Mouse (Mus musculus) heart, adult 2 months (tissue): ENCODE data around the gene Rec8. TPM values are rescaled to one million over a fixed set of nuclear protein-coding genes. Genes with fewer than 3 reads are reported as not detected.

ENCODE experiments used
- DNase-seq, 2 experiments: peaks; one replicate each; pipeline ENCODE4 v3.0.0; 2021
- H3K27ac ChIP-seq: fragments of 200-600 bp; 2 replicates; pipeline ENCODE4 v1.8.1; 2022
- H3K27me3 ChIP-seq: fragments of 200-500 bp; 2 replicates; pipeline ENCODE4 v1.6.1; 2012; ENCODE audit warnings: mild to moderate bottlenecking, low read length, inconsistent platforms, mixed read lengths; ENCODE audit not compliant: control insufficient read depth, insufficient read depth
- H3K36me3 ChIP-seq: fragments of 200-500 bp; 2 replicates; pipeline ENCODE4 v1.6.1; 2012; ENCODE audit warnings: low read length, inconsistent platforms; ENCODE audit not compliant: control insufficient read depth, insufficient read depth
- H3K4me1 ChIP-seq: fragments of 200-500 bp; 2 replicates; pipeline ENCODE4 v1.6.1; 2011; ENCODE audit warnings: low read length; ENCODE audit not compliant: control insufficient read depth, insufficient read depth
- H3K4me3 ChIP-seq: fragments of 200-600 bp; 2 replicates; pipeline ENCODE4 v1.8.1; 2022
- H3K79me2 ChIP-seq: fragments of 200-500 bp; replicated peaks from 2 replicates; pipeline ENCODE4 v1.6.1; 2012; ENCODE audit warnings: mild to moderate bottlenecking, inconsistent platforms, low read length, moderate library complexity, mixed read lengths; ENCODE audit not compliant: control insufficient read depth, insufficient read depth
- H3K9ac ChIP-seq: fragments of 200-500 bp; 2 replicates; pipeline ENCODE4 v1.6.1; 2012; ENCODE audit warnings: low read depth, mild to moderate bottlenecking, control low read depth, inconsistent platforms, low read length, mixed read lengths
- CTCF ChIP-seq: fragments of 200-600 bp; IDR thresholded peaks from 2 replicates; pipeline ENCODE4 v1.8.1; 2022; ENCODE audit warnings: antibody characterized with exemption, mild to moderate bottlenecking, moderate library complexity
- EP300 ChIP-seq: fragments of 200-500 bp; IDR thresholded peaks from 2 replicates; pipeline ENCODE4 v1.6.1; 2011; ENCODE audit warnings: low read depth, low read length, control low read depth; ENCODE audit not compliant: insufficient read depth
- POLR2A ChIP-seq: fragments of 200-500 bp; IDR thresholded peaks from 2 replicates; pipeline ENCODE4 v1.6.1; 2011; ENCODE audit warnings: mild to moderate bottlenecking, low read depth, low read length, control low read depth; ENCODE audit not compliant: insufficient read depth
- WGBS: fragments of 180-500 bp; shearing (Covaris S2); methylation state at CpG from one replicate; pipeline ENCODE4 v1.1.7; 2018; 5-methylcytosine and 5-hydroxymethylcytosine counted together
- intact Hi-C: fragments of 180-260 bp; cut with DNase I; formaldehyde crosslinking; loops from one replicate; pipeline ENCODE4 v1.15.1; 2025
- polyA plus RNA-seq: library from polyadenylated mRNA; depleted of rRNA; stranded (reverse); fragments of >200 nt; gene quantifications from 2 replicates; pipeline ENCODE4 v1.2.3, GENCODE M21; 2012
- total RNA-seq, 2 experiments: library from RNA; stranded (reverse); gene quantifications; 2 replicates each; pipeline ENCODE4 v1.2.3; 2021

The Rec8 gene
- total and polyA plus RNA-seq, 3 experiments = 0.29 to 0.32 TPM; not detected in 1

GRCm38 (mm10) chr14:55640816-55641215 is 23.0 kb downstream of the Rec8 start:
- no peak for TF ChIP-seq POLR2A
- TF ChIP-seq EP300 = no peak
- TF ChIP-seq CTCF = no peak
- 0 out of 2 replicates have a peak, but pooled peaks cover 2% of the 10 kb centered on the region for H3K79me2 ChIP-seq
- H3K4me1 ChIP-seq = peaks cover 5% of the 10 kb centered on the region
- no peak overlapping the region for H3K27ac ChIP-seq
- no peaks in the 10 kb centered on the region for H3K27me3 ChIP-seq
- no peak overlapping the region for H3K9ac ChIP-seq
- no peak for DNase-seq
- 95% methylated on average over 14 of the region's 14 CpGs for WGBS
- no peak overlapping the region for H3K4me3 ChIP-seq
- intact Hi-C loops = loop anchor here (5.0 kb wide), 1 partner anchor 81 kb away; the partner anchor contains the start of gene Rabggta
- peaks cover 2% of the 10 kb centered on the region; the same call in 1 of the 2 replicates for H3K36me3 ChIP-seq

DNA sequence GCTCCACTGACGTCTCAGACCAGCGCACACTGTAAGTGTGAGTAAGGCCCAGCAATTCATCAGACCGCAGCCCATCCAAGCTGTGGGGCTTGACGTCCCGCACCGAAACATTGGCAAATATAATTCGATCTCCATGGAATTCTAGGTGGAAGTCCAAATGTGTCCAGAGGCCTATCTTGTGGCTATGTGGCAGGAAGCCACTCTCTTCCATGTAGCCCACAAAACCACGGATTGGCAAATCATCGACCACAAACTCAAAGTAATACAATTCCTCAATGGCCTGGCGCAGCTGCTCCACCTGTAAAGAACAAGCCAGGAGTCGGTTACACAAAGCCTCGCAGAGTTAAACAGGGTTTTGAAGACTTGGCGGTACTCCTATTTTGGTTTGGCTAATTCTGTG is 23.5 kb downstream of the Rec8 start:
- Histone ChIP-seq H3K4me1 (peaks cover 5% of the 10 kb centered on the region), H3K27ac (no peak overlapping the region), H3K79me2 (0 out of 2 replicates have a peak, but pooled peaks cover 2% of the 10 kb centered on the region), H3K4me3 (no peak overlapping the region), H3K27me3 (no peaks in the 10 kb centered on the region), H3K9ac (no peak overlapping the region), H3K36me3 (no peaks in the 10 kb centered on the region)
- no peak for DNase-seq
- intact Hi-C loops = loop anchor here (5.0 kb wide), 1 partner anchor 81 kb away; the partner anchor contains the start of gene Rabggta
- WGBS = 96% methylated on average over 13 of the region's 13 CpGs
- TF ChIP-seq CTCF (no peak), POLR2A (no peak), EP300 (no peak)

DNA sequence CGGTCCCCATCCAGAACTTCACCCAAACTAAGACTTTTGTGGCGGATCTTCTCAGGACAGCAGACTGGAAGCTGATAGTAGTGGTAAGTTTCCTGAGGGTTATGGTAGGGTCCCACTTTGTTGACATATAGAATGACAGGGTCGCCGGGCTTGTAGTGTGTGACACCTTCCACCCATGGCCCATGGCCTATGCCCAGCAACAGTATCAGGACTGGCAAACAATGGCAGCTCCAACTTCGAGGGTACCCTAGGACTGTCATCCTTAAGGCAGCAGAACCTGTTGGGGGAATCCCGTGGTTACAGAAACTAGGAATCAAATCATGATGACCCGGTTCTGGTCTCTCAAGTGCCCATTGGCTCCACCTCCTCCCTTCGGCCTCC is 24.8 kb downstream of the Rec8 start:
- no peak for DNase-seq
- Histone ChIP-seq H3K27ac (peak overlapping the region; percentile 100), H3K4me1 (peaks cover 5% of the 10 kb centered on the region), H3K79me2 (0 out of 2 replicates have a peak, but pooled peaks cover 2% of the 10 kb centered on the region), H3K36me3 (no peaks in the 10 kb centered on the region), H3K27me3 (no peaks in the 10 kb centered on the region), H3K9ac (peak overlapping the region; percentile 88), H3K4me3 (peak overlapping the region; percentile 95)
- intact Hi-C loops = loop anchor here (2.0 to 5.0 kb wide), 3 partner anchors 18 to 80 kb away; partner anchors contain the start of genes Mdp1 and Rabggta
- WGBS = 14% methylated on average over 8 of the region's 8 CpGs
- TF ChIP-seq POLR2A (no peak), EP300 (no peak), CTCF (no peak)

GRCm38 (mm10) chr14:55643060-55643907 is 25.4 kb downstream of the Rec8 start, which contains the start of gene Tm9sf1:
TSS of gene Tm9sf1 (minus strand) at chr14:55643806.
- under 1% methylated on average over 89 of the region's 89 CpGs for WGBS
- Histone ChIP-seq H3K27me3 (no peaks in the 10 kb centered on the region), H3K4me1 (peaks cover 5% of the 10 kb centered on the region), H3K9ac (peak within 1 kb of the TSS; percentile 88), H3K79me2 (0 out of 2 replicates have a peak, but pooled peaks cover 2% of the 10 kb centered on the region), H3K36me3 (no peaks in the 10 kb centered on the region), H3K27ac (peak within 1 kb of the TSS; percentile 100), H3K4me3 (peak within 1 kb of the TSS; percentile 95)
- intact Hi-C loops = loop anchor here (2.0 to 5.0 kb wide), 3 partner anchors 18 to 79 kb away; partner anchors contain the start of genes Mdp1 and Rabggta
- peak; percentile 94 for DNase-seq
- TF ChIP-seq POLR2A (peak; percentile 47; the same call in 1 of the 2 replicates), CTCF (peak; percentile 27; the same call in 1 of the 2 replicates), EP300 (no peak)

GRCm38 (mm10) chr14:55644261-55644888 is 26.5 kb downstream of the Rec8 start:
- Histone ChIP-seq H3K27me3 (no peaks in the 10 kb centered on the region), H3K79me2 (0 out of 2 replicates have a peak, but pooled peaks cover 2% of the 10 kb centered on the region), H3K4me3 (peak overlapping the region; percentile 95), H3K27ac (peak overlapping the region; percentile 100; the same call in 1 of the 2 replicates), H3K36me3 (no peaks in the 10 kb centered on the region), H3K9ac (peak overlapping the region; percentile 25), H3K4me1 (peaks cover 5% of the 10 kb centered on the region)
- intact Hi-C loops = loop anchor here (5.0 kb wide), 1 partner anchor 78 kb away; the partner anchor contains the start of gene Rabggta
- no peak for DNase-seq
- WGBS = 9% methylated on average over 17 of the region's 17 CpGs
- no peak for TF ChIP-seq EP300
- no peak for TF ChIP-seq CTCF
- TF ChIP-seq POLR2A = 0 out of 2 replicates have a peak, but pooled peaks have one; percentile 12
